Mouse (Mus musculus): Measurements from ENCODE around the gene Zfp764. TPM values are rescaled to one million over a fixed set of nuclear protein-coding genes. Genes with fewer than 3 reads are reported as not detected.

The Zfp764 gene
- total RNA-seq (2023), result 10 to 100 TPM; 10.5 to 13.3 TPM

GRCm38 (mm10) chr7:127406002-127406987 is at the start of gene Zfp764:
Gene Zfp764, minus strand, starts transcription at chr7:127406822.

GRCm38 (mm10) chr7:127448521-127449300 is 42.1 kb upstream of the Zfp764 start, which contains the start of gene Zfp689:
Gene Zfp689, minus strand, starts transcription at chr7:127449158.

GRCm38 (mm10) chr7:127421388-127422191 is 15.0 kb upstream of the Zfp764 start, which contains the start of gene Zfp688:
Gene Zfp688, minus strand, starts transcription at chr7:127422068.

GRCm38 (mm10) chr7:127393157-127393943 is 13.3 kb downstream of the Zfp764 start, which contains the start of gene E430018J23Rik:
Gene E430018J23Rik, minus strand, starts transcription at chr7:127393629.

GRCm38 (mm10) chr7:127386641-127387392 is 19.8 kb downstream of the Zfp764 start, which contains the start of gene 9130019O22Rik:
Gene 9130019O22Rik, minus strand, starts transcription at chr7:127387166.

GRCm38 (mm10) chr7:127375271-127376245 is 31.1 kb downstream of the Zfp764 start, which contains the start of gene Zfp747:
Gene Zfp747, minus strand, starts transcription at chr7:127376050.

Other genes with a start within 250 kb of the Zfp764 start
- gene Cd2bp2, start 210.8 kb downstream of the Zfp764 start, total RNA-seq (2023), result 10 to 100 TPM; 75.1 to 82.8 TPM
- 10 to 100 TPM; 59.8 to 76.1 TPM for gene Tbc1d10b, start 198.4 kb downstream of the Zfp764 start, total RNA-seq (2023)
- gene Mylpf, start 197.9 kb downstream of the Zfp764 start, total RNA-seq (2023), result 1 to 10 TPM; 5.8 to 9.7 TPM
- gene Zfp553, start 173.8 kb downstream of the Zfp764 start, total RNA-seq (2023), result 10 to 100 TPM; 15.8 to 18.7 TPM
- gene Sept1, start 173.7 kb downstream of the Zfp764 start, total RNA-seq (2023), result 100 to 1,000 TPM; 394 to 455 TPM
- gene Zfp771, start 162.5 kb downstream of the Zfp764 start, total RNA-seq (2023), result 10 to 100 TPM; 19.5 to 26.9 TPM
- gene Dctpp1, start 146.1 kb downstream of the Zfp764 start, total RNA-seq (2023), result 10 to 100 TPM; 17.2 TPM
- 10 to 100 TPM; 28.9 to 30.8 TPM for gene Sephs2, start 132.8 kb downstream of the Zfp764 start, total RNA-seq (2023)
- gene Itgal, start 110.6 kb downstream of the Zfp764 start, total RNA-seq (2023), result 100 to 1,000 TPM; 118 to 124 TPM
- gene Zfp768, start 61.2 kb downstream of the Zfp764 start, total RNA-seq (2023), result 1 to 10 TPM; 3.0 to 4.8 TPM
- gene Zfp747, start 30.8 kb downstream of the Zfp764 start, total RNA-seq (2023), result 10 to 100 TPM; 13.5 to 17.4 TPM
- gene 9130019O22Rik, start 19.7 kb downstream of the Zfp764 start, total RNA-seq (2023), result 1 to 10 TPM; 4.7 to 5.4 TPM
- 1 to 10 TPM; 6.2 to 8.6 TPM for gene E430018J23Rik, start 13.2 kb downstream of the Zfp764 start, total RNA-seq (2023)
- gene Zfp688, start 15.2 kb upstream of the Zfp764 start, total RNA-seq (2023), result 10 to 100 TPM; 13.8 to 22.7 TPM
- 1 to 10 TPM; 4.7 to 6.6 TPM for gene Zfp689, start 42.3 kb upstream of the Zfp764 start, total RNA-seq (2023)
- gene Prr14, start 52.8 kb upstream of the Zfp764 start, total RNA-seq (2023), result 100 to 1,000 TPM; 166 to 171 TPM
- 100 to 1,000 TPM; 272 to 327 TPM for gene Fbrs, start 72.4 kb upstream of the Zfp764 start, total RNA-seq (2023)
- 100 to 1,000 TPM; 208 to 213 TPM for gene Srcap, start 105.2 kb upstream of the Zfp764 start, total RNA-seq (2023)
- 10 to 100 TPM; 44.1 to 48.8 TPM for gene Gm42715, start 112.8 kb upstream of the Zfp764 start, total RNA-seq (2023)
- gene Tmem265, start 154.6 kb upstream of the Zfp764 start, total RNA-seq (2023), result 1 to 10 TPM in 1 of 2 experiments, not detected in 1; 6.6 TPM
- gene Phkg2, start 166.5 kb upstream of the Zfp764 start, total RNA-seq (2023), result 100 to 1,000 TPM; 143 to 159 TPM
- gene Ccdc189, start 181.8 kb upstream of the Zfp764 start, total RNA-seq (2023), result 1 to 10 TPM; 1.0 to 1.3 TPM
- 100 to 1,000 TPM; 152 to 153 TPM for gene Rnf40, start 181.9 kb upstream of the Zfp764 start, total RNA-seq (2023)
- gene Zfp629, start 209.0 kb upstream of the Zfp764 start, total RNA-seq (2023), result 1 to 10 TPM; 4.0 to 5.6 TPM

All from B cell, adult 67 days (primary cell).